Mouse (Mus musculus) cerebellum, adult 2 months (tissue): ENCODE measurements at regions not wholly inside any gene's neighbourhood (a gene's known extent, or its start where the extent isn't known, plus 50 kb on each side); places are given as distances from the start of the nearest gene placed in this dataset.

Experiments
- CTCF ChIP-seq: fragments of 200-500 bp; IDR thresholded peaks from 2 replicates; pipeline ENCODE4 v1.5.1; 2011; ENCODE audit warnings: low read depth, mild to moderate bottlenecking, control low read depth, low read length, moderate library complexity, borderline replicate concordance; ENCODE audit not compliant: insufficient read depth
- POLR2A ChIP-seq: fragments of 200-500 bp; IDR thresholded peaks from 2 replicates; pipeline ENCODE4 v1.6.1; 2011; ENCODE audit warnings: low read length, control low read depth, borderline replicate concordance; ENCODE audit not compliant: insufficient read depth

GRCm38 (mm10) chr7:72905891-72906290 lies 469.4 kb upstream of the Rgma start:
- no peak for TF ChIP-seq POLR2A
- no peak for TF ChIP-seq CTCF
